Mouse (Mus musculus) left cerebral cortex, postnatal 14 days (tissue): ENCODE measurements around the gene Sfxn5. TPM values are rescaled to one million over a fixed set of nuclear protein-coding genes. Genes with fewer than 3 reads are reported as not detected.
A peak's percentile ranks its signal among the peaks of the same experiment; 100 is the strongest.

Source experiments
- DNase-seq, 2 experiments: peaks; one replicate each; pipeline ENCODE4 v3.0.0; 2021 to 2022; ENCODE audit warnings: low spot score in 2 of 2, mixed read lengths in 1 of 2
- intact Hi-C: fragments of 180-260 bp; cut with DNase I; formaldehyde crosslinking; loops from one replicate; pipeline ENCODE4 v1.15.1; 2025
- total RNA-seq, 2 experiments: library from RNA; stranded (reverse); gene quantifications; 2 replicates each; pipeline ENCODE4 v1.2.3; 2021

Sfxn5 gene
- total RNA-seq, 2 experiments from 2014 or later: 162 to 165 TPM

DNA sequence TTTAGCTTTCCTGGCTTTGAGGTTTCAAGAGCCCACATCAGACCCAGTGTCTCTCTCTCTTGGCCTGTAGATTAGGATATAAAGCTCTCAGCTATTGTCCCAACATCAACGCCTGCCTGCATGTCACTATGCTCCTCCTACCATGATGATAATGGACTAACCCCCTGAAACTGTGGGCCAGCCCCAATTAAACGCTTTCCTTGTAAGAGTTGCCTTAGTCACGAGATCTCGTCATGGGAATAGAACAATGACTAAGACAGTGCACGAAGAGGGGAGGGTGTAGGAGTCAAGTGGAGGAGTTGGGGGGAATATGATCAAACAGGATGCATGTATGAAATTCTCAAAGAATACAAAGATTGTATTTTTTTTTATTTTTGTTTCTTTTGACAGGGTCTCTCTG is 28.3 kb downstream of the Sfxn5 start:
- DNase-seq: no peak
- intact Hi-C loops: no loop called here

DNA sequence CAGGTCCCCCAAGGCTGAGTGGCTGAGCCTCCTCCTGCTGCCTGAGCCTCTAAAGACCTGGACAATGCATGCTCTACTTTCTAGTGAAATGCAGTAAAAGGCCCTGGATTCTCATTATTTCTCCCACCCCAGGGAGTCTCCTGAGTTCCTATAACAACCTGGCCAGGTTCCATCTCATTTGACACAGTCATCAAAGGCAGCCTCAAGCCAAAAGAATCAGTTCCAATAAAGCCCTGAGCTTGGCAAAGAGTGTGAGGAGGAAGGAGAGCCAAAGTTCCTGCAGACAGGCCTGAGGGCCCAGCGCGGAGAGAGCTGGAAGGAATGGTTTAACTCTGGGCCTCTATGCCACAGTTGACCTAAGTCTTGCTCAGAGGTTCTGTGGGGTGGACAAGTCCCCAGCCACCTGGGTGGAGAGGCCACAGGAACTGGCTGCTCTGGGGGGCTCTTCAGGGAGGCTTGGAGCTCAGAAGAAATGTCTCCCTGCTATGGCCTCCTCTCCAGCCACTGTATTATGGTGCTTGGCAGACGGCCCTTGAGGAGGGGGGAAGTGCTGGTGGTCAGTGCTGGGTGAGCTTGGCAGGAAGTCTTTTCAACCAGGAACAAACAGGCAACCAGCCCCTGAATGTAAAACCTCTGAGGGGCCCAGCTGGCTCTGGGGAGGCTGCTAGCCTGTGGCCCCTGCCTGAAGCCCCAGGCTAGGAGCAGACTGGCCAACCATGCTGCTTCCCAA is 30.7 kb downstream of the Sfxn5 start:
- intact Hi-C loops: loop anchor here (2.0 kb wide), 1 partner anchor 30 kb away; the partner anchor contains the start of gene Sfxn5
- DNase-seq: peak; percentile 55 to 84

DNA sequence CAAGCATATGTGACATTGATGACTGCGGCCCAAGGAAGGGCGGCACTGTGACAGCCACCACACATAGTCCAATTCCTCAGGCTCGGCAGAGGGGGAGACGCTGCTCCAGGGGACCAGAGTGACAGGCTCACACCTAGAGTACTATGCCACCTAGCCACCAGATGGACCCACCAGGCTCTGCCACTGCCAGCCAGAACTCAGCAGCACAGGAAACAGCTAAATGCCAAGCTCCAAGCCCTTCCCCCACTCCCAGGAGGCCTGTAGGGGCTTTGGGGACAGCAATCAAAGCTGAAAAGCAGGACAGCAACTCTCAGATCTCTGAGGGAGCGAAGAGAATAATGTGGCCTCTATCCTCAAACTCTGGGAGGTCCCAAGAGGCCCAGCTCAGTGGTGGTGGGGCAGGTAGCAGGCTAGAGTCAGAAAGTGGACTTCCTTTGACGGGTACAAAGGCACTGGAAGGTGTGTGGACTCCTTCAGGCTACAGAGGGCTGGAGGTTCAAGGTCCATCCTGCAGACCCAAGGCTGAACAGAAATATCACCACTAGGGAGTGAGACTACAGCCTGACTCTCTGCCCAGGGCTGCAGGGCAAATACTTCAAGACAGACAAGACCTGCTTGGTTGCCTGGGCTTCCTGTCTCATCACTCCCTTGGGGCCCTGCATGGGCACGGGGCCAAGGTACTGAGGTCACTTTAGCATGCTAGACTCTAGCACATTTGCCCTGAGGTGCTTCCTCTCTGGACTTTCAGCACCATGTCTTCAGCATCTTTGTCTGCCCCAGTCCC is 37.6 kb downstream of the Sfxn5 start:
- intact Hi-C loops: no loop called here

GRCm38 (mm10) chr6:85294004-85294379 is 39.2 kb downstream of the Sfxn5 start:
- DNase-seq: no peak
- intact Hi-C loops: no loop called here

More for the DNA sequence above, 37.6 kb downstream of the Sfxn5 start:
- DNase-seq: peak; percentile 52 to 54

- peak in 1 of 2 experiments; percentile 52 for DNase-seq
- intact Hi-C loops: no loop called here
Observed at GRCm38 (mm10) chr6:85293255-85294003, 39.8 kb downstream of the Sfxn5 start.

DNA sequence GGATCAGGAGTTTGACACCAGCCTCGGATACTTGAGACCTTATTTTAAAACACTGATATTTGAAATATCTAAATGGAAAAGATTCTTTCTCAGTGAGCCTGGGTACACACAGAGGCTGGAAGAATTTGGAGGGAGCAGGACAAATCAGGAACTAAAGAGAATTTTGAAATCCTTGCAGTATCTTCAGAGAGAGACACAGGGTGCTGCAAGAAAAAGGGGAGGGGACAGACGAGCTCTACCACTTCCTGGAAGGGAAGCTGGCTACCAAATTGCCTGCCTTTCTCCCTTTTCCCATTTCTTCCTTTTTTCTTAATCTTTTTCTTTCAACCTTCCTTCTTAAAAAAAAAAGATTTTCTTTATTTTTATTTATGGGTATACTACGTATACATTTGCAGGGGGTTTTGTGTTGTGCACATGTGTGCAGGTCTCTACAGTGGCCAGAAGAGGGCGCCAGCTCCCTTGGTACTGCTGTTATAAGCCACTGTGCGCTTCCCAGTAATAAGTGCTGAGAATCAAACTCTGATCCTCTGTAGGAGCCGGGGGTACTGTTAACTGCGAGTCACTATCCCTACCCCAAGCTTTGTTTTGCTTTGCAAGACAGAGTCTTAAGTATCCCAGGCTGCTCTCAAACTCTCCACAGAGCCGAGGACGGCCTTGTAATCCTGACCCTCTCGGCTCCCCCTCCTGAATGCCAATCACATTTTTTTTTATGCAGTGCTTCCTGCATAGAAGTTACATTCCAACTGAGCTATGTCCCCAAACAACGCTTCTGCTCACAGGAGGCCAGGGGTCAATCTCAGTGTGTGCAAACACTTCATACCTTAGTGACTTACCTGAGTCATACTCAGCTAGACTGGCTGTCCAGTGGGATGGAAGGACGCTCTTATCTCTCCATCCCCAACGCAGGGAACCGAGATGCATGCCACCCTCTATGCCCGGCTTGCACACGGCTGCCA is 42.1 kb downstream of the Sfxn5 start:
- intact Hi-C loops: no loop called here
- no peak for DNase-seq

- DNase-seq: no peak
- intact Hi-C loops: no loop called here
Observed at GRCm38 (mm10) chr6:85288193-85288857, 44.9 kb downstream of the Sfxn5 start.

- intact Hi-C loops: no loop called here
- DNase-seq: no peak
Observed at GRCm38 (mm10) chr6:85286283-85287047, 46.8 kb downstream of the Sfxn5 start.

- intact Hi-C loops: no loop called here
- DNase-seq: peak; percentile 61 to 78
Observed at GRCm38 (mm10) chr6:85280871-85281270, 52.4 kb downstream of the Sfxn5 start.

DNA sequence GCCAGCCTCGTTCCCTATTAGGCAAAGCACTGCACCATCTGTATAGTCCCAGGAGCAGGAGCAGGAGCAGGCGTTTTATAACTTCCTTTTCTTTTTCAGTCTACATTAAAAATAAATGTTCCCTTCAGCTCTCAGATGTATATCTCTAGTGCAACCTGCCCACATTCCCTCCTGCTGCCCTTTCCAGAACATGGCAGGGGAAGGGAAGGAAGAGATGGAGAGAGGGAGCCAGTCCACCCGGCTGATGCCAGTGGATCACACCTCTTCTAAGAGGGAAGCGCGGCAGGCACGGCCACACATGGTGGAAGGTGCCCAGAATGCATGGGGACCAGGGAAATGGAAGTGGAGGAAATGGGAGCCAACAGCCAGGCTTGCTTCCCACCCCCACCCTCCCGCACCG is 56.7 kb downstream of the Sfxn5 start:
- peak; percentile 53 to 79 for DNase-seq
- intact Hi-C loops: loop anchor here (5.0 kb wide), 1 partner anchor 56 kb away; the partner anchor contains the start of gene Sfxn5

DNA sequence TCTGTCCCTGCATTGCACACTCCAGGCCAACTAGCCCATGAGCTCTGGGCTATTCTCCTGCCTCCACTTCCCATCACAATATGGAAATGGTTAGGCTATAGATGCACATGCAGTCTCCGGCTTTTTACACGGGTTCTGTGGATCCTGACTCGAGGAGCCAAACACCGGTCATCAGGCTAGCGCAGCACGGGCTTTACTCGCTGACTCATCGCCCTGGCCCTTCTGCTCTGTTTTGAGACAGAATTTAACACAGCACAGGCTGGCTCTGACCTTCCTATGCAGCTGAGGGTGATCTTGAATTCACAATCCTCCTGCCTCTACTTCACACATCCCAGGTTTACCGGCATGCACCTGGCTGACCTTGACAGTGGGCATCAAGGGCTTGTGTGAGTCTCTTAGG is 60.8 kb downstream of the Sfxn5 start:
- intact Hi-C loops: no loop called here
- no peak for DNase-seq

- intact Hi-C loops: no loop called here
- DNase-seq: peak; percentile 37 to 63
Observed at GRCm38 (mm10) chr6:85266060-85266459, 67.2 kb downstream of the Sfxn5 start.

- no peak for DNase-seq
- intact Hi-C loops: no loop called here
Observed at GRCm38 (mm10) chr6:85264982-85265518, 68.2 kb downstream of the Sfxn5 start.

- DNase-seq: peak in 1 of 2 experiments; percentile 53
- intact Hi-C loops: no loop called here
Observed at GRCm38 (mm10) chr6:85262865-85263515, 70.2 kb downstream of the Sfxn5 start.

DNA sequence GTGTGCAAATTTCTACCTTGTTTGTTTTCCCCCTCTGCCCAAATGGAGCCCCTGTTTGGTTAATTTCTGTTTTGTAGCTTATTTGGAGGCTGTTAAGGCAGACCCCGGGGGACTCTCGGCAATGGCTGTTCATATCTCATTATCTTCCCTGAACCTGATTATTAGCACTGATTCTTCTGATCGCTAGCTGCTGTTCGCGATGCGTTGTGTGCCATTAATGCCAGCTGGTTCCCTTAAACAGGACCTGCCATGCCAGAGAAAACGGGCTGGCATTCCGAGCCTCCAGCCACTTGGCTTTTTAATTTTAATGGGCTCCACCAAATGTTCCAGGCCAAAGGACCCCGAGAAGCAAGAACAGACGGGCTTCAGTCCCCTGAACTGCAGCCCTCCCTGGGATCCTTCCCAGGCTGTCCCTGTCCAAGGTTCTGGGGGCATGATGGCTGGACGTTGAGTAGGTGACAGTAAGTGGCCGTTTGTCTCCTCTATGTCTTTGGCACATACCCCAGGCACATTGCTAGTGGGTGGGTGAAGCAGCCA is 74.1 kb downstream of the Sfxn5 start:
- intact Hi-C loops: no loop called here

GRCm38 (mm10) chr6:85255578-85255977 is 77.6 kb downstream of the Sfxn5 start:
- intact Hi-C loops: no loop called here
- no peak for DNase-seq

More for the DNA sequence above, 74.1 kb downstream of the Sfxn5 start:
- DNase-seq: no peak
